Mouse (Mus musculus) midbrain, embryonic 13.5 days (tissue): ENCODE measurements around the gene Pdcd1lg2. TPM values are rescaled to one million over a fixed set of nuclear protein-coding genes. Genes with fewer than 3 reads are reported as not detected.

Experiments
- ATAC-seq: fragments of 200-750 bp; cut with Nextera tagmentation; 2 replicates; pipeline ENCODE4 v1.8.0; 2017; ENCODE audit warnings: mild to moderate bottlenecking, moderate TSS enrichment, moderate library complexity
- H3K27ac ChIP-seq: fragments of 300-500 bp; sonication (generic); 2 replicates; pipeline ENCODE4 v1.5.1; 2015; ENCODE audit warnings: inconsistent platforms, mild to moderate bottlenecking, moderate library complexity
- H3K27me3 ChIP-seq: fragments of 300-500 bp; sonication (generic); 2 replicates; pipeline ENCODE4 v1.6.1; 2015; ENCODE audit warnings: mild to moderate bottlenecking, inconsistent platforms
- H3K36me3 ChIP-seq: fragments of 300-500 bp; sonication (generic); 2 replicates; pipeline ENCODE4 v1.6.1; 2015; ENCODE audit warnings: mild to moderate bottlenecking, inconsistent platforms
- H3K4me1 ChIP-seq: fragments of 300-500 bp; sonication (generic); replicated peaks from 2 replicates; pipeline ENCODE4 v1.6.1; 2015; ENCODE audit warnings: inconsistent platforms
- H3K4me2 ChIP-seq: fragments of 300-500 bp; sonication (generic); replicated peaks from 2 replicates; pipeline ENCODE4 v1.6.1; 2015; ENCODE audit warnings: moderate library complexity, mild to moderate bottlenecking, inconsistent platforms
- H3K4me3 ChIP-seq: fragments of 300-500 bp; sonication (generic); replicated peaks from 2 replicates; pipeline ENCODE4 v1.5.1; 2015; ENCODE audit warnings: mild to moderate bottlenecking, inconsistent platforms
- H3K9ac ChIP-seq: fragments of 300-500 bp; sonication (generic); replicated peaks from 2 replicates; pipeline ENCODE4 v1.6.1; 2015; ENCODE audit warnings: mild to moderate bottlenecking, inconsistent platforms
- H3K9me3 ChIP-seq: fragments of 300-500 bp; sonication (generic); 2 replicates; pipeline ENCODE4 v1.6.1; 2016; ENCODE audit warnings: mild to moderate bottlenecking, inconsistent platforms
- WGBS: fragments of 180-500 bp; shearing (Covaris S2); methylation state at CpG from one replicate; pipeline ENCODE4 v1.1.7; 2015; 5-methylcytosine and 5-hydroxymethylcytosine counted together
- polyA plus RNA-seq: library from polyadenylated mRNA; unstranded; fragments of >200 nt; fragmentation: Nextera tagmentation; extraction: Ambion mirVana; gene quantifications from 2 replicates; pipeline ENCODE4 v1.2.1, GENCODE M21; 2015

The Pdcd1lg2 gene
- polyA plus RNA-seq, result 0.09 TPM in 1 of 2 replicates, not detected in the other

GRCm38 (mm10) chr19:29410619-29411018, at the start of gene Pdcd1lg2:
Gene Pdcd1lg2, plus strand, starts transcription at chr19:29410919.
- no peak within 1 kb of the TSS for H3K4me2 ChIP-seq
- no peaks in the 10 kb centered on the region for H3K4me1 ChIP-seq
- no peak for ATAC-seq
- WGBS, result 91% methylated on average over 4 of the region's 4 CpGs
- no peak within 1 kb of the TSS for H3K9ac ChIP-seq
- H3K9me3 ChIP-seq, result no peaks in the 10 kb centered on the region
- H3K36me3 ChIP-seq, result no peaks in the 10 kb centered on the region
- H3K27ac ChIP-seq, result no peak within 1 kb of the TSS
- H3K27me3 ChIP-seq, result no peaks in the 10 kb centered on the region
- no peak within 1 kb of the TSS for H3K4me3 ChIP-seq

GRCm38 (mm10) chr19:29361468-29362130, 49.1 kb upstream of the Pdcd1lg2 start:
- Histone ChIP-seq H3K27ac (peak overlapping the region; percentile 67), H3K27me3 (peaks cover 5% of the 10 kb centered on the region; the same call in 1 of the 2 replicates), H3K4me2 (peak overlapping the region; percentile 72), H3K36me3 (peaks cover 13% of the 10 kb centered on the region), H3K4me3 (peak overlapping the region; percentile 74), H3K9ac (peak overlapping the region; percentile 83), H3K4me1 (peaks cover 23% of the 10 kb centered on the region), H3K9me3 (no peaks in the 10 kb centered on the region)
- peak; percentile 100 for ATAC-seq
- WGBS, result 3% methylated on average over 33 of the region's 33 CpGs

GRCm38 (mm10) chr19:29362173-29362930, 48.4 kb upstream of the Pdcd1lg2 start:
- H3K27ac ChIP-seq, result 0 out of 2 replicates have a peak overlapping the region, but pooled peaks have one; percentile 67
- H3K36me3 ChIP-seq, result peaks cover 13% of the 10 kb centered on the region
- peak overlapping the region; percentile 72 for H3K4me2 ChIP-seq
- ATAC-seq, result peak; percentile 16
- peaks cover 5% of the 10 kb centered on the region; the same call in 1 of the 2 replicates for H3K27me3 ChIP-seq
- no peaks in the 10 kb centered on the region for H3K9me3 ChIP-seq
- H3K4me1 ChIP-seq, result peaks cover 30% of the 10 kb centered on the region
- WGBS, result 48% methylated on average over 13 of the region's 13 CpGs
- H3K9ac ChIP-seq, result peak overlapping the region; percentile 83
- peak overlapping the region; percentile 74 for H3K4me3 ChIP-seq

- no peak for ATAC-seq
Measured at GRCm38 (mm10) chr19:29363557-29363956, 47.2 kb upstream of the Pdcd1lg2 start.

GRCm38 (mm10) chr19:29364076-29364475, 46.6 kb upstream of the Pdcd1lg2 start:
- Histone ChIP-seq H3K4me1 (peaks cover 33% of the 10 kb centered on the region), H3K9ac (no peak overlapping the region), H3K9me3 (no peaks in the 10 kb centered on the region), H3K4me3 (no peak overlapping the region), H3K27ac (no peak overlapping the region), H3K27me3 (peaks cover 5% of the 10 kb centered on the region; the same call in 1 of the 2 replicates), H3K36me3 (peaks cover under 1% of the 10 kb centered on the region; the same call in 1 of the 2 replicates), H3K4me2 (no peak overlapping the region)
- no peak for ATAC-seq
- WGBS, result 82% methylated on average over 5 of the region's 5 CpGs

More at GRCm38 (mm10) chr19:29363557-29363956, 47.2 kb upstream of the Pdcd1lg2 start:
- peaks cover 6% of the 10 kb centered on the region for H3K36me3 ChIP-seq
- H3K9ac ChIP-seq, result no peak overlapping the region
- H3K4me1 ChIP-seq, result peaks cover 33% of the 10 kb centered on the region
- H3K9me3 ChIP-seq, result no peaks in the 10 kb centered on the region
- H3K4me3 ChIP-seq, result no peak overlapping the region
- no peak overlapping the region for H3K27ac ChIP-seq
- WGBS, result 93% methylated on average over 7 of the region's 7 CpGs
- peaks cover 5% of the 10 kb centered on the region; the same call in 1 of the 2 replicates for H3K27me3 ChIP-seq
- H3K4me2 ChIP-seq, result no peak overlapping the region

- 26% methylated on average over 3 of the region's 3 CpGs for WGBS
- H3K27me3 ChIP-seq, result peaks cover 5% of the 10 kb centered on the region; the same call in 1 of the 2 replicates
- H3K9ac ChIP-seq, result no peak overlapping the region
- ATAC-seq, result no peak
- peaks cover 30% of the 10 kb centered on the region for H3K4me1 ChIP-seq
- H3K4me2 ChIP-seq, result no peak overlapping the region
- H3K4me3 ChIP-seq, result no peak overlapping the region
- H3K36me3 ChIP-seq, result no peaks in the 10 kb centered on the region
- no peak overlapping the region for H3K27ac ChIP-seq
- H3K9me3 ChIP-seq, result no peaks in the 10 kb centered on the region
Measured at GRCm38 (mm10) chr19:29365105-29365504, 45.6 kb upstream of the Pdcd1lg2 start.

GRCm38 (mm10) chr19:29366226-29366968, 44.3 kb upstream of the Pdcd1lg2 start:
- Histone ChIP-seq H3K4me2 (peak overlapping the region; percentile 59), H3K9me3 (no peaks in the 10 kb centered on the region), H3K9ac (no peak overlapping the region), H3K4me1 (peaks cover 17% of the 10 kb centered on the region), H3K27ac (no peak overlapping the region), H3K36me3 (no peaks in the 10 kb centered on the region), H3K27me3 (peaks cover 5% of the 10 kb centered on the region; the same call in 1 of the 2 replicates), H3K4me3 (peak overlapping the region; percentile 35)
- no peak for ATAC-seq
- WGBS, result 66% methylated on average over 20 of the region's 20 CpGs

GRCm38 (mm10) chr19:29366969-29367622, 43.6 kb upstream of the Pdcd1lg2 start, which contains the start of the genes Plgrkt and Cd274:
Gene Plgrkt, minus strand, starts transcription at chr19:29367390.
Gene Cd274, plus strand, starts transcription at chr19:29367455.
- 6% methylated on average over 26 of the region's 26 CpGs for WGBS
- peak; percentile 34; the same call in 1 of the 2 replicates for ATAC-seq
- peak within 1 kb of the TSS; percentile 35 for H3K4me3 ChIP-seq
- H3K9ac ChIP-seq, result peak within 1 kb of the TSS; percentile 46
- H3K4me2 ChIP-seq, result peak within 1 kb of the TSS; percentile 59
- no peak within 1 kb of the TSS for H3K27ac ChIP-seq
- peaks cover 5% of the 10 kb centered on the region; the same call in 1 of the 2 replicates for H3K27me3 ChIP-seq
- H3K36me3 ChIP-seq, result no peaks in the 10 kb centered on the region
- H3K9me3 ChIP-seq, result no peaks in the 10 kb centered on the region
- peaks cover 16% of the 10 kb centered on the region for H3K4me1 ChIP-seq

- Histone ChIP-seq H3K4me3 (no peak overlapping the region), H3K27me3 (peaks cover 5% of the 10 kb centered on the region; the same call in 1 of the 2 replicates), H3K9ac (no peak overlapping the region), H3K9me3 (no peaks in the 10 kb centered on the region), H3K36me3 (no peaks in the 10 kb centered on the region), H3K4me1 (peaks cover 10% of the 10 kb centered on the region; the same call in 1 of the 2 replicates), H3K4me2 (no peak overlapping the region), H3K27ac (no peak overlapping the region)
- WGBS, result 92% methylated on average over 2 of the region's 2 CpGs
- no peak for ATAC-seq
Measured at GRCm38 (mm10) chr19:29368041-29368440, 42.7 kb upstream of the Pdcd1lg2 start.

- no peaks in the 10 kb centered on the region for H3K36me3 ChIP-seq
- H3K9ac ChIP-seq, result no peak overlapping the region
- H3K9me3 ChIP-seq, result no peaks in the 10 kb centered on the region
- no peak overlapping the region for H3K27ac ChIP-seq
- 83% methylated on average over 3 of the region's 3 CpGs for WGBS
- H3K4me3 ChIP-seq, result no peak overlapping the region
- no peak overlapping the region for H3K4me2 ChIP-seq
- H3K27me3 ChIP-seq, result peaks cover 5% of the 10 kb centered on the region; the same call in 1 of the 2 replicates
- peaks cover 13% of the 10 kb centered on the region; the same call in 1 of the 2 replicates for H3K4me1 ChIP-seq
- no peak for ATAC-seq
Measured at GRCm38 (mm10) chr19:29368671-29369309, 41.9 kb upstream of the Pdcd1lg2 start.
